Mouse (Mus musculus): ENCODE data around the gene Il12rb1. TPM values are rescaled to one million over a fixed set of nuclear protein-coding genes. Genes with fewer than 3 reads are reported as not detected.

The Il12rb1 gene
- polyA plus RNA-seq, 1 experiment, result 1.1 TPM

DNA sequence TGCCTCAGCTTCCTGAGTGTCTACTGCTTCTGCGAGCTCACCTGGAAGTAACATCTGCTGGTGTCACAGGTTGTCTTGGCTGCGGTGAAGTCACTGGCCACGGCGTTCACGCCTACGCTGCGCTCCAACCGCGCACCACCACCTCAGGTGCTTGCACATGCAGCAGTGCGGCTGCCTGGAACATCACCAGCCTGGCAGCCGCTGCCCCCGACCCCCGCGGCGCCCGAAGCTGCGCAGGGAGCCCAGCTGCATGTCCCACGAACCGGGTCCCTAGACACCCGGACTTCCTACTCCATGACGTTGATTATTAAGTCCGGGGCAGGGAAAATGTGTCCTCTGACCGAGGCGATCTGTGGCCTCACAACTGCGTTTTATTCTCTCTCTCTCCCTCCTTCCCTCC, 34.2 kb downstream of the Il12rb1 start:
- TF ChIP-seq CTCF (IDR thresholded peaks at IDR 0.05; ENCODE audit: extremely low read depth, insufficient read depth, low read length), result no peak
- no peak for TF ChIP-seq POLR2A (IDR thresholded peaks at IDR 0.05; ENCODE audit: extremely low read depth, insufficient read depth, low read length)

DNA sequence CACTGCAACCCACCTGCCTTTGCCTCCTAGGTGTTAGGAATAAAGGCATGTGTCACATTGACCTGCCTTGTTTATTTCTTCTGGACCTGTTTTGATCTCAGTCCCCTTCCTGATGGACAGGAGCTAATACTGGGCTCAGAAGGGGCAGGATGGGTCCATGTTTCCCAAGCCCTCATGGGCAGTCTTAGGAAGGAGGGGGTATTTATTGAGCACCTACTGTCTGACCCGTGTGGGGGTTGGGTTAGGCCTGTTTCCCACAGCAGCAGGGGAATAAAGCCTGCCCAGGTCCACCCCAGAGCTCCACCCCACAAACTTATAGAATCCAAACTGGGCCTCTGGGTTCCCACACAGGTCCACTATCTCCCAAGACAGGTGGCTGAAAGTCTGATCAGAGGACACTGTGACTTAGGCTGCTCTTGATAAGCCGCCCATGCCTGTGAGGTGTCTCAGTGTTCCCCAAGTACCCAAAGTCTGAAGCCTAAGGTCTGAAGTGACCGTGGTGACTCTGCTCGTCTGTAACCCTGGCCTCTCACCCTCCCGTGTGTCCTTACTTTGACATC, 35.0 kb downstream of the Il12rb1 start:
- Histone ChIP-seq H3K27ac (ENCODE audit: insufficient read depth, low read length) (no peak overlapping the region), H3K4me1 (ENCODE audit: control insufficient read depth, insufficient read depth, low read length) (peaks cover 2% of the 10 kb centered on the region; the same call in 1 of the 2 replicates), H3K4me3 (ENCODE audit: insufficient read depth, low read length) (no peak overlapping the region)
- TF ChIP-seq POLR2A (IDR thresholded peaks at IDR 0.05; ENCODE audit: extremely low read depth, insufficient read depth, low read length) (no peak), CTCF (IDR thresholded peaks at IDR 0.05; ENCODE audit: extremely low read depth, insufficient read depth, low read length) (no peak)

More for the DNA sequence above, 34.2 kb downstream of the Il12rb1 start:
- Histone ChIP-seq H3K4me1 (ENCODE audit: control insufficient read depth, insufficient read depth, low read length) (peaks cover 2% of the 10 kb centered on the region; the same call in 1 of the 2 replicates), H3K4me3 (ENCODE audit: insufficient read depth, low read length) (no peak overlapping the region), H3K27ac (ENCODE audit: insufficient read depth, low read length) (no peak overlapping the region)

DNA sequence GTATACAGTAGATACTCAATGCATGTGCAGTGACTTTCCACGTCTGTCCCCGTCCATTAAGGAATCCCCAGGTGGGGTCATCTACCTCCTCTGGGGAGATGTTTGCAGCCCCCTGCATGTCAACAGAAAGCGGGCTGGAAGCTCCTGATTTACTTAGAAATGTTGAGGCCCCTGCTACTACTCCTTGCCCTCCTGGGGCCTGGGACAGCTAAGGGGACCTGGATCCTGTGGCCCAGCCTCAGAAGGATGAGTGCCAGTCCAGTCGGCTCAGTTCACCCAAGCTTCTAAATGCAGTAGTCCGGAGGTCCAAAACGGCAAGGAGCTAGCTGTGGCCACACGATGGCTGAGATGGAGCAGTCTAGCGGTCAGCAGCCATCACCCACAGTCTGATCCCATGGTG, 35.7 kb downstream of the Il12rb1 start:
- TF ChIP-seq POLR2A (IDR thresholded peaks at IDR 0.05; ENCODE audit: extremely low read depth, insufficient read depth, low read length) (no peak), CTCF (IDR thresholded peaks at IDR 0.05; ENCODE audit: extremely low read depth, insufficient read depth, low read length) (no peak)
- no peaks in the 10 kb centered on the region for H3K4me1 ChIP-seq (ENCODE audit: control insufficient read depth, insufficient read depth, low read length)
- H3K4me3 ChIP-seq (ENCODE audit: insufficient read depth, low read length), result no peak overlapping the region
- H3K27ac ChIP-seq (ENCODE audit: insufficient read depth, low read length), result no peak overlapping the region

- Histone ChIP-seq H3K27ac (ENCODE audit: insufficient read depth, low read length) (no peak overlapping the region), H3K4me1 (ENCODE audit: control insufficient read depth, insufficient read depth, low read length) (no peaks in the 10 kb centered on the region), H3K4me3 (ENCODE audit: insufficient read depth, low read length) (no peak overlapping the region)
- TF ChIP-seq CTCF (IDR thresholded peaks at IDR 0.05; ENCODE audit: extremely low read depth, insufficient read depth, low read length) (peak; percentile 78), POLR2A (IDR thresholded peaks at IDR 0.05; ENCODE audit: extremely low read depth, insufficient read depth, low read length) (no peak)
Observed at GRCm38 (mm10) chr8:70844523-70844922, 36.3 kb downstream of the Il12rb1 start.

- no peak overlapping the region for H3K4me3 ChIP-seq (ENCODE audit: insufficient read depth, low read length)
- H3K4me1 ChIP-seq (ENCODE audit: control insufficient read depth, insufficient read depth, low read length), result no peaks in the 10 kb centered on the region
- no peak overlapping the region for H3K27ac ChIP-seq (ENCODE audit: insufficient read depth, low read length)
- TF ChIP-seq POLR2A (IDR thresholded peaks at IDR 0.05; ENCODE audit: extremely low read depth, insufficient read depth, low read length) (no peak), CTCF (IDR thresholded peaks at IDR 0.05; ENCODE audit: extremely low read depth, insufficient read depth, low read length) (no peak)
Observed at GRCm38 (mm10) chr8:70845108-70845507, 36.9 kb downstream of the Il12rb1 start.

DNA sequence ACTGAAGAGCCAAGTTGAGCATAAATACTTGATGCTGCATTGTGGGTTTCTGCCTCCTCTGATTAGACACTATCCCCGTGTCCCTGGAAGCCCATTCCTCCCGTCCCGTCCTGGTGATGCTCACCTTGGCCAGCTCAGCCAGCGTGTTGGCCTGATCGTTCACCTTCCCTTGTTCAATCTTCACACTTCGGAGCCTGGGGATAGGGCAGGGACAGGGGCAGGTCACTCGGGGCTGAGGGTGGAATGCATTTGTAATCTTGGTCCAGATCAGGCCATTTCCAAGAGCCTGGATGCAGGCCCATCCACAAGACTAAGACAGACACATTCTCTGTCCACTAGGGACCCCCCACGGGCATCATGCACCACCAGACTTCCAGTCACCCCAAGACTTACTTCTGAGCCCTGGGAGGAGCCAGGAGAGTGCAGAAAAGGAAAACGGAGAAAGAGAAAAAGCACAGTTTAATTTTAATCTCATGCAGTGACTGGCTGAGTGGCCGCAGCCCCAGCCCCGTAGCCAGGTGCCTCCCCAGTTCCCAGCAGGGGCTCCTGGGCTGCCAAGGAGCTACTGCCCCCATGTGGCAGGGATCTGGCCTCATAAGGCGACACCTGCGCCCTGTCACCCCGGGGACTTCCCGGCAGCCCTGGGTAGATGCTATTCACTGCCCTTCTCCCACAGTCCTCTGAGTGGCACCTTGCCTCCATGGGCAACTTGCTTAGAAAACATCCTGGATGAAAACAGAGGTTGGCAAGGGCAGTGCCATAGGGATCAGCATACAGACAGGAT, 38.3 kb downstream of the Il12rb1 start:
- H3K4me3 ChIP-seq (ENCODE audit: insufficient read depth, low read length), result no peak overlapping the region
- H3K4me1 ChIP-seq (ENCODE audit: control insufficient read depth, insufficient read depth, low read length), result no peaks in the 10 kb centered on the region
- H3K27ac ChIP-seq (ENCODE audit: insufficient read depth, low read length), result no peak overlapping the region
- TF ChIP-seq POLR2A (IDR thresholded peaks at IDR 0.05; ENCODE audit: extremely low read depth, insufficient read depth, low read length), result no peak
- no peak for TF ChIP-seq CTCF (IDR thresholded peaks at IDR 0.05; ENCODE audit: extremely low read depth, insufficient read depth, low read length)

DNA sequence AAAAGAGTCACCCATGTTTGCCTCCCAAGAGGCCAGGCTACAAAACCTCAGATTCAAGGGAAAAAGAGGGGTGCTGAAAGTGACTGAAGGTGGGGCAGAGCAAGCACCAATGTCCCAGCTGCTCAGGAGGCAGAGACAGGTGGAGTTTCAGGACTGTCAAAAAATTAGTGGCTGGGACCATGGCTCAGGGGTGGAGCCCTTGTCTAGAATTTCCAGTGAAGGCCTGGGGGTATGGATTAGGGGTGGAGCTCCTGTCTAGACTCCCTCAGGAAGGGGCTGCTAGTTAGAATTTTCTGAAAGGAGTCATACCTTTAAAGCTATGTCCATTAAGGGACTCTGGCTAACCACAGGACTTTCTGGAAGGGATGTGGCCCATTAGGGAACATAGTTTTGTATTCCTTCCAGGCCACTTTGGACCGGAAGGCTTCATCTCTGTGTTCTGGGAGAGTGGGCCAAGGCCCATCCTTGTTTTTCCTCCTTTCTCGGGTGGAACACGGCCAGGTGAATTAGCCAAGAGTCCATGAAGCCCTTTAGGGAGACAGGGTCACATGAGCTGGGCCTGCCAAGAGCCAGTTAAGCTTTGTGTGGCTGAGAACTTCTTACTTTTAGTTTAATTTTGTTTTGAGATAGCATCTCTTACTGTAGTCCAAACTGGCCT, 41.2 kb downstream of the Il12rb1 start:
- H3K4me3 ChIP-seq (ENCODE audit: insufficient read depth, low read length), result no peak overlapping the region
- no peak overlapping the region for H3K27ac ChIP-seq (ENCODE audit: insufficient read depth, low read length)
- no peak for TF ChIP-seq POLR2A (IDR thresholded peaks at IDR 0.05; ENCODE audit: extremely low read depth, insufficient read depth, low read length)
- no peaks in the 10 kb centered on the region for H3K4me1 ChIP-seq (ENCODE audit: control insufficient read depth, insufficient read depth, low read length)

DNA sequence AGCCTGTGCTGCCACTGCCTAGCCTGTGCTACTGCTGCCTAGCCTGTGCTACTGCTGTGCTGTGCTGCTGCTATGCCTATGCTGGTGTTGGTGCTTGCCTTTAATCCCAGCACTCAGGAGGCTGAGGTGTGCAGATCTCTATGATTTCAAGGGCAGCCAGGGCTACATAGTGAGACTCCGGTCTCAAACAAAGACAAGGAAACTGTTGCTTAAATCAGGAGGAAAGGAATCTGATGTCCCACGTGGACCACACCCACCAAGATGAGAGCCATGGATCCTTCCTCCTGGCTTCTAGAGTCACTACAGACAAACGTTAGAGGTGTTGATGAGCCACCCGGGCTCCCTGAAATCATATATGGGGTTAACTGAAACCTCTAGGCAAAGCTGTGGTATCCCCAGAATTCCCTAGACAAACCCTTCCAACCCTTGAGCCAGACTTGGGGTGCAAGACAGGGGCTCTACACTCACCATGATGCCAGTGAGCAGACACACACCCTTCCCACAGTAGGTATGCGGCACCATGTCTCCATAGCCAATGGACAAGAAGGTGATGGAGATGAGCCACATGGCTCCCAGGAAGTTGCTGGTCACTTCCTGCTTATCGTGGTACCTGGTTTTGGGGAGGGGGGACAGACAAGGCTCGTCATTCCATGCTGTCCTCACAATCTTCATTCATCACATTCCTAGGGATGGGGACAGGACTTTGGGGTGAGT, 42.0 kb downstream of the Il12rb1 start:
- Histone ChIP-seq H3K4me1 (ENCODE audit: control insufficient read depth, insufficient read depth, low read length) (no peaks in the 10 kb centered on the region), H3K27ac (ENCODE audit: insufficient read depth, low read length) (no peak overlapping the region), H3K4me3 (ENCODE audit: insufficient read depth, low read length) (no peak overlapping the region)
- no peak for TF ChIP-seq POLR2A (IDR thresholded peaks at IDR 0.05; ENCODE audit: extremely low read depth, insufficient read depth, low read length)
- no peak for TF ChIP-seq CTCF (IDR thresholded peaks at IDR 0.05; ENCODE audit: extremely low read depth, insufficient read depth, low read length)

DNA sequence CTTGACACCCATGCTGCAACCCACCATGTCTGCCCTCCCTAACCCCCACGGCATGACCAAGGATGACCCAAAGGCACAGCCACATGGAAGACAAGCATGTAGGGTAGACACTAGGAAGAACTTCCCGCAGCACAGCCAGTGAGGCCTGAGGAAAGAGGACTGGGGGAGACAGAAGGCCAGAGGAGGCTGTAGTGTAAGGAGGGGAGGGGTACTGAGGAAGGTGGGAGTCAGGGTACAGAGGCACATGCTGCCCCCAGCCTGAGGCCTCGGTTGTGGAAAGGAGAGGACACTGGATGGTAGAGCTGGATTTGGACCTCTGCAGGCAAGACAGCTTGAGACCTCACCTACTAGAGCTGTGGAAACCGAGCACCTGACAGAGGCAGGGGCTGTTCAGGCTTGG, 42.7 kb downstream of the Il12rb1 start:
- Histone ChIP-seq H3K4me1 (ENCODE audit: control insufficient read depth, insufficient read depth, low read length) (no peaks in the 10 kb centered on the region), H3K4me3 (ENCODE audit: insufficient read depth, low read length) (no peak overlapping the region), H3K27ac (ENCODE audit: insufficient read depth, low read length) (no peak overlapping the region)
- TF ChIP-seq POLR2A (IDR thresholded peaks at IDR 0.05; ENCODE audit: extremely low read depth, insufficient read depth, low read length) (no peak), CTCF (IDR thresholded peaks at IDR 0.05; ENCODE audit: extremely low read depth, insufficient read depth, low read length) (no peak)

Measured in cortical plate, adult 2 months (tissue).